Mouse (Mus musculus) cortical plate, adult 2 months (tissue): ENCODE results near the gene Map3k9. TPM values are rescaled to one million over a fixed set of nuclear protein-coding genes. Genes with fewer than 3 reads are reported as not detected.

Experiments
- H3K27ac ChIP-seq: fragments of 200-500 bp; 2 replicates; pipeline ENCODE4 v1.5.1; 2012; ENCODE audit warnings: low read length, control low read depth, inconsistent platforms; ENCODE audit not compliant: insufficient read depth
- H3K4me1 ChIP-seq: fragments of 200-500 bp; 2 replicates; pipeline ENCODE4 v1.6.1; 2011; ENCODE audit warnings: low read length; ENCODE audit not compliant: control insufficient read depth, insufficient read depth
- H3K4me3 ChIP-seq: fragments of 200-500 bp; 2 replicates; pipeline ENCODE4 v1.5.1; 2011; ENCODE audit warnings: mild to moderate bottlenecking, low read length, control low read depth; ENCODE audit not compliant: insufficient read depth
- CTCF ChIP-seq: fragments of 200-500 bp; IDR thresholded peaks from 2 replicates; pipeline ENCODE4 v1.5.1; 2011; ENCODE audit warnings: mild to moderate bottlenecking, control low read depth, low read length; ENCODE audit not compliant: insufficient read depth; ENCODE audit errors: extremely low read depth
- POLR2A ChIP-seq: fragments of 200-500 bp; IDR thresholded peaks from 2 replicates; pipeline ENCODE4 v1.6.1; 2011; ENCODE audit warnings: mild to moderate bottlenecking, low read length, control low read depth; ENCODE audit not compliant: insufficient read depth; ENCODE audit errors: extremely low read depth
- polyA plus RNA-seq: library from polyadenylated mRNA; depleted of rRNA; stranded (reverse); fragments of >200 nt; gene quantifications from 2 replicates; pipeline ENCODE4 v1.2.3, GENCODE M21; 2012

The Map3k9 gene
- polyA plus RNA-seq, 1 experiment, result 18.3 TPM

- no peak for TF ChIP-seq CTCF
- no peak for TF ChIP-seq POLR2A
- Histone ChIP-seq H3K27ac (no peak overlapping the region), H3K4me3 (no peak overlapping the region), H3K4me1 (no peaks in the 10 kb centered on the region)
Observed at GRCm38 (mm10) chr12:81789499-81789898, 8.5 kb upstream of the Map3k9 start.

- H3K4me1 ChIP-seq, result no peaks in the 10 kb centered on the region
- H3K4me3 ChIP-seq, result no peak overlapping the region
- no peak overlapping the region for H3K27ac ChIP-seq
- TF ChIP-seq CTCF (peak; percentile 99), POLR2A (no peak)
Observed at GRCm38 (mm10) chr12:81788672-81789084, 7.7 kb upstream of the Map3k9 start.

GRCm38 (mm10) chr12:81787262-81787661, 6.3 kb upstream of the Map3k9 start:
- TF ChIP-seq POLR2A (no peak), CTCF (peak; percentile 15; the same call in 1 of the 2 replicates)
- Histone ChIP-seq H3K27ac (no peak overlapping the region), H3K4me3 (no peak overlapping the region)

GRCm38 (mm10) chr12:81783301-81783700, 2.3 kb upstream of the Map3k9 start:
- H3K27ac ChIP-seq, result no peak overlapping the region
- H3K4me3 ChIP-seq, result no peak overlapping the region
- H3K4me1 ChIP-seq, result no peaks in the 10 kb centered on the region
- TF ChIP-seq CTCF, result no peak
- TF ChIP-seq POLR2A, result no peak

More at GRCm38 (mm10) chr12:81787262-81787661, 6.3 kb upstream of the Map3k9 start:
- no peaks in the 10 kb centered on the region for H3K4me1 ChIP-seq

- Histone ChIP-seq H3K4me1 (0 out of 2 replicates have a peak, but pooled peaks cover 2% of the 10 kb centered on the region), H3K27ac (no peak overlapping the region), H3K4me3 (no peak overlapping the region)
- TF ChIP-seq POLR2A (no peak), CTCF (no peak)
Observed at GRCm38 (mm10) chr12:81782606-81783005, 1.6 kb upstream of the Map3k9 start.

GRCm38 (mm10) chr12:81780271-81781093, 493 bp downstream of the Map3k9 start:
- peak overlapping the region; percentile 54 for H3K27ac ChIP-seq
- peaks cover 3% of the 10 kb centered on the region; the same call in 1 of the 2 replicates for H3K4me1 ChIP-seq
- TF ChIP-seq POLR2A, result no peak
- no peak for TF ChIP-seq CTCF
- H3K4me3 ChIP-seq, result peak overlapping the region; percentile 61

GRCm38 (mm10) chr12:81779831-81780230, 1.1 kb downstream of the Map3k9 start:
- H3K27ac ChIP-seq, result no peak overlapping the region
- H3K4me1 ChIP-seq, result peaks cover 3% of the 10 kb centered on the region; the same call in 1 of the 2 replicates
- TF ChIP-seq CTCF, result no peak
- no peak for TF ChIP-seq POLR2A
- peak overlapping the region; percentile 61 for H3K4me3 ChIP-seq

- H3K4me3 ChIP-seq, result no peak overlapping the region
- H3K4me1 ChIP-seq, result peaks cover 3% of the 10 kb centered on the region; the same call in 1 of the 2 replicates
- TF ChIP-seq CTCF (no peak), POLR2A (no peak)
- no peak overlapping the region for H3K27ac ChIP-seq
Observed at GRCm38 (mm10) chr12:81776191-81776590, 4.8 kb downstream of the Map3k9 start.

GRCm38 (mm10) chr12:81775641-81776040, 5.3 kb downstream of the Map3k9 start:
- Histone ChIP-seq H3K27ac (no peak overlapping the region), H3K4me1 (peaks cover 3% of the 10 kb centered on the region; the same call in 1 of the 2 replicates), H3K4me3 (no peak overlapping the region)
- TF ChIP-seq CTCF (no peak), POLR2A (no peak)

GRCm38 (mm10) chr12:81774186-81774585, 6.8 kb downstream of the Map3k9 start:
- Histone ChIP-seq H3K27ac (no peak overlapping the region), H3K4me1 (peaks cover 3% of the 10 kb centered on the region; the same call in 1 of the 2 replicates), H3K4me3 (no peak overlapping the region)
- TF ChIP-seq CTCF, result no peak
- TF ChIP-seq POLR2A, result no peak
